Mouse (Mus musculus) CD4-positive helper T cell, adult 2 months (primary cell): Measurements from ENCODE around the gene Mei4.

Experiments used
- DNase-seq: peaks from one replicate; pipeline ENCODE4 v3.0.0-alpha.2; 2012; ENCODE audit warnings: low read depth, missing footprints, low spot score

The Mei4 gene

GRCm38 (mm10) chr9:81863181-81863887 lies at the start of gene Mei4:
Gene Mei4, plus strand, starts transcription at chr9:81863670.
- DNase-seq, result peak; percentile 33

- DNase-seq, result no peak
Observed at GRCm38 (mm10) chr9:81819715-81820373, 43.6 kb upstream of the Mei4 start.

GRCm38 (mm10) chr9:81827560-81827959 lies 35.9 kb upstream of the Mei4 start:
- DNase-seq, result no peak

- no peak for DNase-seq
Observed at GRCm38 (mm10) chr9:81834056-81834455, 29.4 kb upstream of the Mei4 start.

GRCm38 (mm10) chr9:81858861-81859260 lies 4.6 kb upstream of the Mei4 start:
- DNase-seq, result no peak

- no peak for DNase-seq
Observed at GRCm38 (mm10) chr9:81863888-81864234, 391 bp downstream of the Mei4 start.

GRCm38 (mm10) chr9:81866032-81866431 lies 2.6 kb downstream of the Mei4 start:
- DNase-seq, result no peak

GRCm38 (mm10) chr9:81921456-81921855 lies 58.0 kb downstream of the Mei4 start:
- no peak for DNase-seq

GRCm38 (mm10) chr9:81924744-81925143 lies 61.3 kb downstream of the Mei4 start:
- no peak for DNase-seq

- no peak for DNase-seq
Observed at GRCm38 (mm10) chr9:81940533-81940932, 77.1 kb downstream of the Mei4 start.

- no peak for DNase-seq
Observed at GRCm38 (mm10) chr9:81945624-81946023, 82.2 kb downstream of the Mei4 start.

GRCm38 (mm10) chr9:81956858-81957257 lies 93.4 kb downstream of the Mei4 start:
- no peak for DNase-seq

GRCm38 (mm10) chr9:81957842-81958241 lies 94.4 kb downstream of the Mei4 start:
- no peak for DNase-seq

- DNase-seq, result no peak
Observed at GRCm38 (mm10) chr9:81966765-81967164, 103.3 kb downstream of the Mei4 start.

GRCm38 (mm10) chr9:81968935-81969334 lies 105.5 kb downstream of the Mei4 start:
- no peak for DNase-seq

- DNase-seq, result no peak
Observed at GRCm38 (mm10) chr9:81982461-81982860, 119.0 kb downstream of the Mei4 start.

- no peak for DNase-seq
Observed at GRCm38 (mm10) chr9:82012991-82013390, 149.5 kb downstream of the Mei4 start.

GRCm38 (mm10) chr9:82042515-82043056 lies 179.1 kb downstream of the Mei4 start:
- no peak for DNase-seq

- DNase-seq, result no peak
Observed at GRCm38 (mm10) chr9:82044517-82044916, 181.0 kb downstream of the Mei4 start.

- DNase-seq, result no peak
Observed at GRCm38 (mm10) chr9:82073832-82074231, 210.4 kb downstream of the Mei4 start.

- no peak for DNase-seq
Observed at GRCm38 (mm10) chr9:82075270-82075669, 211.8 kb downstream of the Mei4 start.

- DNase-seq, result no peak
Observed at GRCm38 (mm10) chr9:82096409-82096808, 232.9 kb downstream of the Mei4 start.

- no peak for DNase-seq
Observed at GRCm38 (mm10) chr9:82114865-82115264, 251.4 kb downstream of the Mei4 start.
